Mouse (Mus musculus) c-Kit-positive CD71-positive TER-119-negative erythroid progenitor cells, embryonic 14.5 days (primary cell): ENCODE data around the gene Hnrnpul1.
"Not testable (repeated sequence)": the region's sequence is repeated elsewhere in the genome, so short reads cannot be mapped to it uniquely, and the experiment has no call there.

Experiments used
- DNase-seq: peaks from one replicate; pipeline ENCODE4 v3.0.0-alpha.2; 2013; ENCODE audit warnings: low read depth

The Hnrnpul1 gene

DNA sequence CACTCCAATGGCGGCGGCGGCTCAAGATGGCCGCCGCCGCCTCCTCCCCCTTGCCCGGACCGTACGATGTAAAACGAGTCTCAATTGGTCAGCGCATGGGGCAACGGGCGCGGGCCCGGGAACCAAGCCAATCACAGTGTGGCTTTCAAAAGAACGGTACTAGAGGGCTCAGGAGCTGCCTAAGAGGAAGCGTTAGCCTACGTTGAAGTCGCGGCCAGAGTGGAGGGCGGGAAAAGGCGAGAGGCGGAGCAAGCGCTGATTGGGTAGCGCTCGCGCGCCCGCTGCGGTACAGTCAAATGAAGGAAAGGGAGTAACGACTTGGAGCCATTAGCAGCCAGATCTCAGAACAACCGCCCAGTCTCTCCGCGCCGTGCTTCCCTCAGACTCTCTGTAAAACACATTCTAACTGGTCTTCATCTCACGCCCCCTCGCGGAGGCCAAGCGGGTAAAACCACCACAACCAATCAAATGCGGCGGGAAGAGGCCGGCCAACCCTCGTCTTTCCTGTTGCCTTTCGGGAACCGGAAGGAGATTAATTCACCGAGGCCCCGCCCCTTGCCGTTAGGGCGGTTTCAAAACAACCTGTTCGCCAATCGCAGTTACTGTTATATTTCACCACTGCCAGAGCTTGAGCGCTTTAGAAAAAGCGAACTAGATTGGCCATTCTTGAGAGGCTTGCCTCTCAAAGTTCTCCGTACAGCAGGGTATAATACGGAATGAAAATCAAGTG lies at the start of gene Hnrnpul1:
Gene Hnrnpul1 (minus strand): TSS at position 20 of the 730 bp plus-strand sequence.
- peak; percentile 98 for DNase-seq

DNA sequence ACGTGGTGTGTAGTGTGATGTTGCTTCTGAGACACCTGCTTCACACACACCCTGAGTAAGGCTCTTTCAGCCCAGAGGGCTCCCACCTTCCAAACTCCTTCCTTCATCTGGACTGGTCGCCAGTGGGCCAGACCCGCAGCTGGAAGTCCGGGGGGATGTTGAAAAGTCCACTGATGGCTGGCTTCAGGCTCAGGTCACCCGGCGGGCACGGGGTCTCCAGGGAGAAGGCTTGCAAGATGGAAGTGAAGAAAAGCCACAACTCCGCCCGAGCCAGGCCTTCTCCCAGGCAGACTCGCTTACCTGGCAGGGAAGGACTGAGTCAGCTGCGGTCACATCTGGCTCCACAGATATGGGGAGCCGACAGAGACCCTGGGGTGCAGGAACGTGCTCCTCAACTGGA lies 48.9 kb upstream of the Hnrnpul1 start:
- DNase-seq = no peak

DNA sequence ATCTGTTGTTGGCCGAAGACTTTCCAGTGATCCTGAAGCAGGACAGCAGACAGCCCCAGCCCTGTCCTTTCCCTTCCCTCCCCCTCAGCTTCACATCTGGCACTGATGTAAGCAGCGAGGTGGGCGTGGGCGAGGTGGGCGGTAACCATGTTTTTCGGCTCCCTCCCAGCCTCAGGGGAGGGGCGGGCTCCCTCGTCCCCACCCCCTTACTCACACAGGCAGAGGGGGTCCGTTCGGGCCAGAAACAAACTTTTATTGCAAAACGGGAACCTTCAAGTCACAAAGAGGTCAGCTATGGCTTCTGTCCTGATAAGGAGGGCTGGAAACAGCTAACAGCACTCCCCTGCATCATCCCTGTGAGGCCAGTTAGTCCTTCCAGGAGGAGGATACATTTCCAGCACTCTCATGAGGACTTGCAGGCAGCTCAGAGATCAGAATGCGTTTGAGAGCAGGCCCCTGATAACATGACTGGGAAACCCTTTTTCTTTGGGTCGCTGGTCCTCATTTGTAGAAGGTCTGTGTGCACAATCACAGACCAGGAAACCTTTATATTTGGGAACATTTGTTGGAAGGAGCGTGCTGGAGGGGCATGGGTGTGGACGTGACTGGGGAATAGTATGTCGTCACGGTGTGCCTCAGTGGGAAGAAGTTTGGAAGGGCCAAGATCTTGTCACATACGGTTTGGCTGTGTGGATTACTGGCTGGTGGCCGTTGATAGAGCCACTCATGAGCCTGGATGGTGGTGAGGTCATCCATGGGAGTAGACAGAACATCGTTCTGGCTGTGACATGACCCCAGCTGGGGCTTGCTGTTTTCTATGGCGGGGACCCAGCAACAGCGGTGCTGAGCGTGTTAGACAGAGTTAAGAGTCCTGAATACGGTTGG lies 47.9 kb upstream of the Hnrnpul1 start:
- no peak for DNase-seq

DNA sequence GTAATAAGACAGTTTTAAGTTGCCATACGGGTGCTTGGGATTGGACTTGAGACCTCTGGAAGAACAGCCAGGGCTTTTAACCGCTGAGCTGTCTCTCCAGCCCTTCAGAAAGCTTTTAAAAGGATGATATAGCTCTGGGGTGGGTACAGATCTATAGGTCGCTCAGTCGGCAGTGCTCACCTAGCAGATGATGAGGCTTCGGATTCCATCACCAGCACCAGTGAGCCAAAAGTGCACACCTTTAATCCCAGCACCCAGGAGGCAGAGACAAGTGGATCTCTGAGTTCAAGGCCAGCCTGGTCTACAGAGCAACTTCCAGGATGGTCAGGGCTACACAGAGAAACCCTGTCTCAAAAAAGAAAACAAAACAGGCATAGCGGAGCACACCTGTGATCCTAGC lies 46.5 kb upstream of the Hnrnpul1 start:
- DNase-seq = no peak

DNA sequence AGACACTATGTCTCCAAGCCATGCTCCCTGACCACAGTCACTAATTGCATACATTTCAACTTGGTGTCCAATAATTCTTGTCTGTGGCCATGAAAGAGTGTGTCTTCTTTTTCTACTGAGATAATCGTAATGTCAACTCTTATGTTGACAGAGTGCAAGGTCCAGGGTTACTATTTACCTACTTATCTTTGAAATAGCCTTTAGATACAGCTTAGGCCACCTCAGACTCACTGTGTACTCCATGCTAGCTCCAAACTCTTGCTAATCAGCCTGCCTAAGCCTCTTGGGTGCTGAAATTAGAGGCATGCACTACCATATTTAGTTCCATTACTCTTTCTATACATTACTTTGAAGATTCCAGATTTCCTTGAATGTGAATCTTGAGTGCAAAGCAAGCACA lies 44.8 kb upstream of the Hnrnpul1 start:
- DNase-seq = no peak

DNA sequence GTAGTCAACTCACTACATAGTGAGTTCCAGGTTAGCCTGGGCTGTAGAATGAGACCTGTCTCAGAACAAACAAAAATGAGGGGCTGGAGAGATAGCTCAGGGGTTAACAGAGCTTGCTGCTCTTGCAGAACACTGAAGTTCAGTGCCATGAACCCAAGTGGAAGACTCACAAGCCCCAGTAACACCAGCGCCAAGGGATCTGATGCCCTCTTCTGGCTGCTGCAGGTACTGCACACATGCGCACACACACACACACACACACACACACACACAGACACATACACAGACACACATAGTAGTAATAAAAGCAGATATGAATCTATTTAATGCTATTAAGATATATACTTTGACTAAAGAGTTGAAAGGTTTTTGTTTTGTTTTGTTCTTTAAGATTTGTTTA lies 44.0 kb upstream of the Hnrnpul1 start:
- DNase-seq = no peak

DNA sequence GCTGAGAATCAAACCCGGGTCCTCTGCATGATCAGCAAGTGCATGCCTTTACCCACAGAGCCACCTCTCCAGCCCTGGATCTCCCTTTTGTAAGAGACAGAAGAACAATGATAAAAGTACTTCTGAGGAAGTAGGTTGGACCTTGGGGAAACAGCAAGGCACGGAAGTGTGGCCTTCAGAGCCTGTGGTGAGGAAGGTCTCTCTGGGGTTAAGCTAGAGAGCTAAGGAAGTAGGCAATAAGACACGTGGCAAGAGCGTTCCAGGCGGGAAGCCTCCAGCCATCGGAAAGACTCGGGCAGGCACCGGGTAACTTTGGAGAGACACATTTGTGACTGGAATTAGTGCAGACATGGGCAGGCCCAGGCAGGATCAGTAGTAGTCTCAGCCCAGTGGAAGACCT lies 40.2 kb upstream of the Hnrnpul1 start:
- no peak for DNase-seq

DNA sequence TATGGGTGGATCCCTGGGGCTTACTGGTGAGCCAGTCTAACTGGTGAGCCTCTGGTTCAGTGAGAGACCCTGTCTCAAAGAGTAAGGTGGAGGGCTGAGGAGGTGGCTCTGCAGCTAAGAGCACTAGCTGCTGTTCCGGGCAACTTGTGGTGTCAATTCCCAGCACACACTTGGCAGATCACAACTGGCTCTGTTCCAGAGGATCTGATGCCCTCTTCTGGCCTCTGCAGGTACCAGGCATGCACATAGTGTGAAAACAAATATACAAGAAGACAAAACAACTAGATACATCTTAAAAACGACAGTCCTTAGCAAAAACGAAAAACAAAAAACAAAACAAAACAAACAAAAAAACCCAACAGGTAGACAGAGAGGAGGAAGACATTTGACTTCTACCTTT lies 39.1 kb upstream of the Hnrnpul1 start:
- no peak for DNase-seq

DNA sequence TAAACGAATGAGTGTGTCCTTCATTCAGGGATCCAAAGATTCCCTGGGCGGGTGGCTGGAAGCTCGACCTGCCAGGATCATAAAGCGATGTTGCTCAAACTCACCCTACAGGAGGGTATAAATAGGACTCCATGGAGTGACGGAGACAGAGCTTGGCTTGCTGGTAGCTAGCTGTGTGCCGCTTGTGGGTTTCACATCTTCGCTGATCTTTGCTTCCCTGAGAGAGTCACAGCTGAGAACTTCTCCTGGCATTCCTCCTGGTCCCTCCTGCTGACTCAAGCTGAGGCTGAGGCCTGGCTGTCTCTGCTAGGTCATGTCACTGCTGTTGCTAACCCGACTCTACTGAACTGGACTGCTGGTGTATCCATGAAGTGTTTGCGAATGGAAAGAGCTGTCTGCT lies 38.4 kb upstream of the Hnrnpul1 start:
- not testable (repeated sequence) for DNase-seq

DNA sequence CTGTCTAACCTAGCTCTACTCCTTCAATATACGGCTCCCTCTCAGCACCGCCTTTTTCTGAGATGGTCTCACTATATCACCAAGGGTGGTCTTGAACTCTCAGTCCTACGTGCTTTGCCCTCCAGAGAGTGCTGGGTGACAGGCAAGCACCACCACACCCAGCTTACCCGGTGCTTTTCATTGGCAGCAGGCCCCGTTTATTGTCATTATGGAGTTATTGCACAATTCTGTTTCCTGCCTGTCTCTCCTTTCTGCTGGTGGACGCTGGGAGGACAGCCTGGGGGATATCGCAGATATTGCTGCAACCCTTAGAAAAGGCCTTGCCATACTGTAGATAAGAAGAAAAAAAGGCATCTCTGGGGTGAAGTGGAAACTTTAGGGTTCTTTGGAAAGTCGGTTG lies 36.1 kb upstream of the Hnrnpul1 start:
- DNase-seq = no peak

DNA sequence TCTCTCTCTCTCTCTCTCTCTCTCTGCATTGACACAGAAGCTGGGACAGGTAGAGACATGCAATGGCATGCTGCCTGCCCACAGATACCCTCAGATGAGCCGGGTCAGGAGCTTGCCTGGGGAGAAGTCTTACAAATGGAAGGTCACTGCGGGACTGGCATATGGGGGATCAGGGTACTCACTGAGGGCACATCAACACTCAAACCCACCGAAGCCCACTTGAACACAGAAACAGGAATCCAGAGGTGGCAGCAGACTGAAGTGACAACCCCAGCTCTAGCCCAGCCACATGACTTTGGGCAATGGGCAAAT lies 34.5 kb upstream of the Hnrnpul1 start:
- DNase-seq = no peak

DNA sequence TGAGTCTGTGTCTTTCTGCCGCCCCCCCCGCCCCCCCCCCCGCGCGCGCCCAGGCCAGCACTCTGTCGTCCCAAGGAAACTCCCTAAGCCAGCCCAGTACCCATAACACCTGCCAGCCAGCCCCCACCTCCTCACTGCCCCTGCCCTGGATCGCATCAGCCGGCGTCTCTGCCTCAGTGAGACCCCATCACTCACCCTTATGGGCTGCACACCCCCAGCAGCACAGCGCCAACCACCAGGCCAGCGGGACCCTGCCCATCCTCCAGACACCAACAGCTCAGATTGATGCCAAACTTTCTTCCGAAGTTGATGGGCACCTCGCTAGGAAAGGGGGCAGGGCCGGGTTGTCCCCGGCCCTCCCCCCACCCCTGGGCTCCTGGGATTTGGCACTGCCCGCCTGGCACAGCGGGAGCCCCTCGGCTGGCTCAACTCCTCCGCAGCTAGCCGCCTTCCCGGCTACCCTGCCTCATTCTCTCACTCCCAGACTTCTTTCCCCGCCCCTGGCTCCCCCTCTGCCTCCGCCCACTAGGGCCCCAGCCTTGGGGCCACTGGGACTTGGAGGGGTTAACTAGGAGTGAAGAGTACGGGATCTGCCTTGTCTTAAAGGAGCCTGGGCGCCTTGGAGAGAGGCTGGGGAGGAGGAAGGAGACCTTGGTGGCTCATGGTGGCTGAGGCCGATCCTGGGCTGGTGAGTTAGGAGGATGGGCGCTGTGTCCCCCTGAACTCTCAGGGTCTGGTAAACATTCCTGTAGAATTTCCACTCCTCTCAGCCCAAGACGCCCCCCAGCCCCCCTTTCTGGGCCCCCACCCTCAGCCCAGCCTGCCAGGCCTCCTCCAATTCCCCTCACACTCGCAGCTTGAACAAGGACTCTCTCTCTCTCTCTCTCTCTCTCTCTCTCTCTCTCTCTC lies 33.9 kb upstream of the Hnrnpul1 start, which contains the start of gene Axl:
Gene Axl (minus strand): TSS at position 486 of the 909 bp plus-strand sequence.
- no peak for DNase-seq

DNA sequence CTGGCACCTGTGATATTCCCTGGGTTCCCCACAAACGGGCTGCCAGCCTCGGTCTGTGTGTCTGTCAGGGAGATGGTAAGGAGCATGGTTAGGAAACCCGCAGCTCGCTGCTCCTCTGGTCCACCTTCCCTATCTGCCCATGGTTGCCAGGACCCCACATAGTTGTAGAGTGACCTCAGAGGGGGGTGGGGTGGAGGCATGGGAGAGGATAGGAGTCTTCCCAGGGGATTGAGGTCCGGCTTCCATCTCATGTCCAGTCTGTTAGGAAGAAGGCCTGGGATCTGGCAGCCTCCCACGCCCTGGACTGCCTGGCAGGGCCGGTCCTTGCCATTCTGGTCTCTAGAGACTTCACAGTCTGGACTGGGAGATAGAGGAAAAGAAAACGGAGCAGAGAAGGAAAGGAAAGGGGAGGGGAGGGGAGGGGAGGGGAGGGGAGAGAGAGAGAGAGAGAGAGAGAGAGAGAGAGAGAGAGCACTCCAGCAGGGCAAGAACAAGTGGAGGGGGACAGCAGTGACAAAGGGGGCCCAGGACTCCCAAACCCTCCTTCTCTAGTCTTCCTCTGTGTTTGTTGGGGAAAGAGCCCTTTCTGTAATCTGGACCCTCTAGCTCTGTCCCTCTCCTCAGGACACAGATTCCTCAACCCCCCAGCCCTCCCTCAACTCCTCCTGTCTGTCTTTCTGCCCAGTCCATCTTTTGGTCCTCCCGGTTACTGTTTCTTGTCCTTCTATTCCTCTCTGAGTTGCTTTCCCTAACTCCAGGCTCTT lies 33.1 kb upstream of the Hnrnpul1 start:
- DNase-seq = no peak

DNA sequence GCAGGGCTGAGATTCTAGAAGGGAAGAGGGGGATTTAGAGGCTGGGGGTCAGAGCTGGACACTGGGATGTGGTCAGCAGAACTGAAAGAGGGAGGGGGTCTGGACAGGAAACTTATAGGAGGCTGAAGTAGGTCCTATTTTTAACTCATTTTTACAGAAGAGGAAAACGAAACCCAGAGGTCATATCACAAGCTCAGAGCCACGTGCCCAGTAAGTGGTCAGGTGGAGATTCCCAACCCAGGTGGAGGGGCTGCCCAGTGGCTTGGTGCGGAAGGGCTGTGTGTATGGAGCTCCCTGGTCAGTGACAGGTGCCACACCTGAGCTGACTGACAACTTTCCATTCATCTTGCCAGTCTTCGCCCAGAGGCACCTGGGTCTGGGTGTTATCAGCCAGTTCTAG lies 32.4 kb upstream of the Hnrnpul1 start:
- DNase-seq = no peak

DNA sequence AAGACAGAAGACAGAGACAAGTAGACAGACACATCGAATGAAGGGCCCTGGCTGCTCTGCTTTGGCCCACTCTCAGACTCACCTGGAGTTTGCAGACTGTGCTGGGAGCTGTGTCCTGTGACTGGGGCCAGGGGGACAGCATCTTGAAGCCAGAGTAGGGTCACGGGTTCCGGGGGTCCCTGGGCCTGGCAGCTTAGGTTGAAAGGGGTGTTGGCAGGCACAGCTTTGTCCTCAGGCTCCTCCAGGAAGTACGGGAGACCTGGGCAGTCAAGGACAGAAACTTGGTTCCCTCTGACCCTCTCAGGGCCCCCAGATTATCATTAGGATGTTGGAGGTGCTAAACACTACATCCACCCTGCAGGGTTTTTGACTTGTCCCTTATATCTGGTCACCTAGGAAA lies 31.2 kb upstream of the Hnrnpul1 start:
- DNase-seq = no peak

DNA sequence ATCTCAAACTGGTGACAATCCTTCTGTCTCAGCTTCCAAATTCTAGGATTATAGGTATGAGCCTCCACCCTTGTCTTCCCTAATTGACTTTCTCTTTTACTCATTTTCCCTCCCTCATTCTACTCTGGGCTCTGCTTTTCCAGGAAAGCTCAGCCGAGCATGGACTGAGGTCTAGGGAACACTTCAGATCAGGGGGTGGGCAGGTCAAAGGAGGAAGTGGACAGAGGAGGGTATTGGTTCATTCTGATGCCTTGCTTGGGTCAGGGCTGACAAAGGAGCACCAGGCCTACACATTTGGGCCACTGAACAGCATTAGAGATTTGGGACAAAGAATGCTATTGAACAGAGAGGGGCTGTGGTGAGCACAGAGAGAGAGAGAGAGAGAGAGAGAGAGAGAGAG lies 30.3 kb upstream of the Hnrnpul1 start:
- DNase-seq = no peak

DNA sequence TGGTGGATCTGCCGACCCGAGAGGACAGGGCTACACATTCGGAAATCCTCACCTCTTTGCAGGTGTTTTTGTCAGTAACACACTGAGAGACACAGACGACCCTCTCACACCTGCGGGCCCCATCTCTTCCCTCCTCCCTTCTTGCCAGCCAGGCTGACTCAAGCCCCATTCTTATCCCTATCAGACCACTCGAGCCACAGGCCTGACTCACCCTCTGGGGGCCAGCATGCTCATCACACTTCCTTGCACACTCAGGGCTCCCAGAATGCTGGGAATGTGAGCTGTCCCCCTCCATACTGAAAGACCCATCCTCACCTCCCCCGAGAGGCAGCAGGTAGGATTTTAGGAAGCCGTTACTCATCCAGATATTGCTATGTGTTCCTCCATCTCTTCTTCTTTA lies 29.2 kb upstream of the Hnrnpul1 start:
- DNase-seq = no peak

DNA sequence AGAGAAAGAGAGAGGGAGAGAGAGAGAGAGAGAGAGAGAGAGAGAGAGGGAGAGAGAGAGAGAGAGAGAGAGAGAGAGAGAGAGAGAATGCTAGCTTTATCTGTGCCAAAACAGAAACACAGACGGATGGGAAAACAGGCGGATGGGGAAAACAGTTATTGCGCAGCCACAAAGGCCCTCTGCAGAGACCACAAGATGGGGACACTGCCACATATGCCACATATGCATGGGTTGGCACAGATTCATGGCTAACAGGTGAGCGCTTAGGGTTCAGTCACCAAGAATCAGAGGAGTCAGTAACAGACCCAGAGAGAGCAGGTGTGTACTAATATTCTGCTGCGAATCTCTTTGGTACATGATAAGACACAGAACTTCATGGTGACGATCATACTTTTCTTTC lies 28.2 kb upstream of the Hnrnpul1 start:
- no peak for DNase-seq

DNA sequence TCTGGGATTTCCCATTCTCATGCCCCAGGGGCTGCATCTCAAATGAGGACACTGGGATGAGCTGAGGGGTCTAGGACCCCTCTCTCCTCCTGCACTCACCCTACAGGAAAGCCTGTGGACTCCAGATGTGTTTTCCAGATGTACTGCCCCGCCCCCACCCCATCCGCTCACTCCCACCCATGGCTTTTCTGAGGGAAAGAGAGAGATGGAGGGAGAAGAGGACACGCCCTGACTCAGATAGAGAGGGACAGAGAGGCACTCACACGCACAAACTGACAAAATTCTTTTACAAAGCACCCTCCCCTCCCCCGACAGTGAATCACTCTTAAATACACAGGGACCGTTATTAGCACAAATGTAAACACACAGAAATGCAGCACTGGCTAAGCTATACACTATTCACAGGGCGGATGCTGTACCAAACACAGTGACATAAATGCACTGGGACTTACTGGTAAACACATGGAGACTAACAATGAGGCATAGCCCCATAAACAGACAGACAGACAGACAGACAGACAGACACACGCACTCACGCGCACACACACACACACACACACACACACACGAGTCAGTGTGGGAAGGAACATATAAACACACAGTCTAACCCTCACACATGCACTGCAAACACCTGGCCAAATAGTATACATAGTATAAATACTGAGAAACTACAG lies 27.5 kb upstream of the Hnrnpul1 start:
- DNase-seq = no peak

DNA sequence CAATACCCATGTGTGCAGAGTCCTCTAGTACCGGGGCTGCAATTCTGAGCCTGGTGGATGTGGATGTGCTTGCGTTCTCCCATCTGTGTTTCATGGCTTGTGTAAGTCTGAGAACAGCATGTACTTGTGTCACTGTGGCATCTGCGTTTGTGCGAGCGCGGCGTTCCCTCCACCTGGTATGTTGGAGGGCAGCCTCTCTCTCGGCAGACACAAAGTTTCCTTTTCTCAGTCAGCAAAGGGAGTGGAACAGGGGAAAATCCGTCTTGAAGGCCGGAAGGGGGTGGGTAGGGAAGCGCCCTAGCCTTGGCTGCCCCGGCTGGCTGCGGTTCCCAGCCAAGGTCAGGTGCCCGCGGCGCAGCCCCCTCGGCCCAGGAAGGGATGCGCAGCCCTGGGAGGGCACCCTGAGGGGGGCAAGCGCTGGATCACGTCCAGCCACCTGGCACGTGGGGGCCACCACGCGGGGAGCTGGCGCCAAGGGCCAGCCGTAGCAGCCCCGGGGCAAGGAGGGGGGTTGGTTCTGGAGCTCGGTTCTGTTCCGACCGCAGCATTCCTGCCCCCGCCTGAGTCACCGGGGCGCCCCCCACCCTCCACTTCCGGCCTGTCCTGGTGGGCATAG lies 26.9 kb upstream of the Hnrnpul1 start:
- no peak for DNase-seq

DNA sequence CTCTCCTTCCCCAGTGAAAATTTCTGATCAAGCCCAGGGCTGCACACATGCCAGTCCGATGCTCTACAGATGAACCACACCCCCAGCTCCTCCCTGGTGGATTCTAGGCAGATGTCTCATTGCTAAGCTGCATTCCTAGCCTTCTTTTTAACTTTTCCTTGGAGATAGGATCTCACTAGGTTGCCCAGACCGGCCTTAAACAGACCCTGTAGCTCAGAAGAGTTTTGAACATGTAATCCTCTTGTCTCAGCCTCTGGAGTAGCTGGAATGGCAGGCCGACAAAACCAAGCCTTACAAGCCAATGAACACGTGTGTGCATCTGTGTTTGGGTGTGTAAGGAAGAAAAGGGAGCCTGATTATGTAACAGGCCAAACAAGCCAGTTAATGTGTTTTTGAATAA lies 26.2 kb upstream of the Hnrnpul1 start:
- DNase-seq = no peak
